ENCODE assay signal across 14 mouse cellular contexts in the genomic region with DNA sequence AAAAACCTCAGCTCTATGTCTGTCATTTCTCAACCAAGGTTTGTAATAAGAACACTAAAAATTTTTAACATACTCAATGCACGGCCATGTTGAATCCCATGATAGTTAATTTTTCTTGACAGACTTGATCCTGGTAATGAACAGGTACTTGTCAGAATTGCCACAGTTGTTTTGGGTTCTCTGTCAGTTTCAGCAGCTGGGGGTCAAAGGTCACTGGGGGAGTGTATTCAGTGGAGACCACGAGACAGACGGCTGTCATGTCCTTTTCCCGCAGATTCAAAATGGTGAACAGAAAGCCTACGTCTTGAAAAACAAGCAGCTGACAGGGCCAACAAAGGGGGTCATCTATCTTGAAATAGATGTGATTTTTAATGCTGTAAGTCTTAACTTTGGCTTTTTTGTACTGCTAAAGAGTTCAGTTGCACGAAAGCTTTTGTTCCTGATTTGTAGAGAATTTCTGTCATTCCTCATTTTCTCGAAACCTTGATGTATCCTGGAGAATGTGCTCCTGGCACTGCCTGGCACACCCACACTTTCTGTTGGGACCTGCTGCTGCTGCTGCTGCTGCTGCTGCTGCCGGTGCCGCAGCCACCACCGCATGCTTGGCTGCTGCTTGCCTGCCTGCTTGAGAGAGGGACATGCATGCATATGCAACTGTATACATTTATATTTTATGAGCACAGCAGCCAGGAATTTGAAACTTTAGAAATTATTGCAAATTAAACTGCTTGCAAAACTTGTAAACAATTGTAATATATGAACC.
DNase-seq lines count a peak whose midpoint lies in the region; ATAC-seq and TF ChIP-seq lines count a peak whose summit lies in the region.
"Had no signal": no experiment of that assay in that cellular context is flagged by ENCODE, and none has a peak within 500 bp of the region (broad histone marks: within the 10 kb centered on the region; RNA-seq: fewer than 3 reads in every experiment).

No protein-coding gene starts in this region.

- H3K4me2 ChIP-seq in forebrain, postnatal 0 days (ENCODE audit: low read depth), result no peak overlapping the region
- H3K4me2 ChIP-seq in forebrain, embryonic 13.5 days, result peak overlapping the region; percentile 4; the same call in 1 of the 2 replicates
- H3K4me2 ChIP-seq in hindbrain, postnatal 0 days (ENCODE audit: low read depth, low read length), result 0 out of 2 replicates have a peak overlapping the region, but pooled peaks have one; percentile 7
- no peak overlapping the region for H3K4me2 ChIP-seq in liver, postnatal 0 days (ENCODE audit: low read depth, low read length)
- H3K4me2 ChIP-seq: heart, embryonic 13.5 days; limb, embryonic 15.5 days; lung, embryonic 15.5 days had no signal

- no peak for TF ChIP-seq CTCF in forebrain, postnatal 0 days (IDR thresholded peaks at IDR 0.05; ENCODE audit: low read depth)
- no peak for TF ChIP-seq CTCF in hindbrain, postnatal 0 days (IDR thresholded peaks at IDR 0.05; ENCODE audit: low read depth)
- no peak for TF ChIP-seq CTCF in liver, postnatal 0 days (IDR thresholded peaks at IDR 0.05; ENCODE audit: low read depth)

- no peaks in the 10 kb centered on the region for H3K9me3 ChIP-seq in forebrain, embryonic 10.5 days
- no peaks in the 10 kb centered on the region for H3K9me3 ChIP-seq in forebrain, postnatal 0 days (ENCODE audit: low read length)
- no peaks in the 10 kb centered on the region for H3K9me3 ChIP-seq in forebrain, embryonic 13.5 days (replicated peaks)
- no peaks in the 10 kb centered on the region for H3K9me3 ChIP-seq in hindbrain, postnatal 0 days (ENCODE audit: low read length)
- no peaks in the 10 kb centered on the region for H3K9me3 ChIP-seq in liver, postnatal 0 days (ENCODE audit: low read length)
- H3K9me3 ChIP-seq: heart, embryonic 13.5 days; limb, embryonic 15.5 days; lung, embryonic 15.5 days had no signal

- H3K27me3 ChIP-seq in forebrain, embryonic 10.5 days (ENCODE audit: poor library complexity, severe bottlenecking), result peaks cover 13% of the 10 kb centered on the region; the same call in 1 of the 2 replicates
- H3K27me3 ChIP-seq in forebrain, postnatal 0 days (ENCODE audit: insufficient read depth, low read length), result no peaks in the 10 kb centered on the region
- peaks cover 7% of the 10 kb centered on the region; the same call in 1 of the 2 replicates for H3K27me3 ChIP-seq in forebrain, embryonic 13.5 days
- no peaks in the 10 kb centered on the region for H3K27me3 ChIP-seq in hindbrain, postnatal 0 days (ENCODE audit: insufficient read depth, low read length)
- no peaks in the 10 kb centered on the region for H3K27me3 ChIP-seq in liver, postnatal 0 days (ENCODE audit: insufficient read depth, low read length)
- H3K27me3 ChIP-seq: heart, embryonic 13.5 days; limb, embryonic 15.5 days; lung, embryonic 15.5 days had no signal

- ATAC-seq in forebrain, postnatal 0 days, result no peak
- peak; percentile 68; the same call in 1 of the 2 replicates for ATAC-seq in forebrain, embryonic 13.5 days
- ATAC-seq in hindbrain, postnatal 0 days, result no peak
- no peak for ATAC-seq in liver, postnatal 0 days

- H3K4me3 ChIP-seq in forebrain, embryonic 10.5 days, result no peak overlapping the region
- H3K4me3 ChIP-seq in forebrain, postnatal 0 days (ENCODE audit: low read depth, low read length), result no peak overlapping the region
- no peak overlapping the region for H3K4me3 ChIP-seq in forebrain, embryonic 13.5 days
- H3K4me3 ChIP-seq in hindbrain, postnatal 0 days (ENCODE audit: low read length), result no peak overlapping the region
- H3K4me3 ChIP-seq in liver, postnatal 0 days (ENCODE audit: low read depth, low read length), result no peak overlapping the region
- H3K4me3 ChIP-seq: heart, embryonic 13.5 days; limb, embryonic 15.5 days; lung, embryonic 15.5 days had no signal

- H3K4me1 ChIP-seq in forebrain, embryonic 10.5 days, result peaks cover 43% of the 10 kb centered on the region
- H3K4me1 ChIP-seq in forebrain, postnatal 0 days (ENCODE audit: insufficient read depth), result no peaks in the 10 kb centered on the region
- 0 out of 2 replicates have a peak, but pooled peaks cover 4% of the 10 kb centered on the region for H3K4me1 ChIP-seq in forebrain, embryonic 13.5 days
- H3K4me1 ChIP-seq in hindbrain, postnatal 0 days (ENCODE audit: insufficient read depth, low read length), result no peaks in the 10 kb centered on the region
- no peaks in the 10 kb centered on the region for H3K4me1 ChIP-seq in liver, postnatal 0 days (ENCODE audit: insufficient read depth)
- H3K4me1 ChIP-seq: heart, embryonic 13.5 days; limb, embryonic 15.5 days; lung, embryonic 15.5 days had no signal

- no peak for DNase-seq in forebrain, embryonic 10.5 days (ENCODE audit: extremely low spot score, low spot score)
- DNase-seq in forebrain, postnatal 0 days, result no peak
- peak; percentile 27 for DNase-seq in hindbrain, postnatal 0 days (ENCODE audit: low spot score)
- peak; percentile 44 for DNase-seq in retina, postnatal 1 day
- no peak for DNase-seq in layer of hippocampus, postnatal 25 days (ENCODE audit: extremely low spot score in 1 of 2, low spot score in 1 of 2)
- no peak for DNase-seq in kidney, postnatal 36 days
- DNase-seq in liver, postnatal 0 days, result no peak
- DNase-seq: adrenal gland, adult 8-10 months; gastrocnemius, postnatal 36 days; kidney, postnatal 10 days had no signal

- no peaks in the 10 kb centered on the region for H3K36me3 ChIP-seq in forebrain, embryonic 10.5 days (replicated peaks)
- H3K36me3 ChIP-seq in forebrain, postnatal 0 days (ENCODE audit: insufficient read depth), result no peaks in the 10 kb centered on the region
- no peaks in the 10 kb centered on the region for H3K36me3 ChIP-seq in forebrain, embryonic 13.5 days (ENCODE audit: poor library complexity, severe bottlenecking)
- no peaks in the 10 kb centered on the region for H3K36me3 ChIP-seq in hindbrain, postnatal 0 days (ENCODE audit: insufficient read depth, low read length)
- no peaks in the 10 kb centered on the region for H3K36me3 ChIP-seq in liver, postnatal 0 days (replicated peaks; ENCODE audit: insufficient read depth, low read length)
- H3K36me3 ChIP-seq: heart, embryonic 13.5 days; limb, embryonic 15.5 days; lung, embryonic 15.5 days had no signal

- no peak overlapping the region for H3K9ac ChIP-seq in forebrain, postnatal 0 days
- H3K9ac ChIP-seq in forebrain, embryonic 13.5 days, result no peak overlapping the region
- H3K9ac ChIP-seq in hindbrain, postnatal 0 days (replicated peaks; ENCODE audit: low read length), result no peak overlapping the region
- H3K9ac ChIP-seq in liver, postnatal 0 days (replicated peaks), result no peak overlapping the region
- H3K9ac ChIP-seq: heart, embryonic 13.5 days; limb, embryonic 15.5 days; lung, embryonic 15.5 days had no signal

- WGBS in forebrain, embryonic 10.5 days, result 45% methylated on average over 10 of the region's 10 CpGs
- WGBS in forebrain, postnatal 0 days, result 43% methylated on average over 10 of the region's 10 CpGs
- WGBS in forebrain, embryonic 13.5 days, result 29% methylated on average over 10 of the region's 10 CpGs
- WGBS in hindbrain, postnatal 0 days, result 30% methylated on average over 10 of the region's 10 CpGs
- WGBS in liver, postnatal 0 days (ENCODE audit: insufficient replicate concordance), result 75% methylated on average over 10 of the region's 10 CpGs

- peak overlapping the region; percentile 54 for H3K27ac ChIP-seq in forebrain, embryonic 10.5 days
- no peak overlapping the region for H3K27ac ChIP-seq in forebrain, postnatal 0 days (ENCODE audit: low read depth, low read length)
- H3K27ac ChIP-seq in forebrain, embryonic 13.5 days, result no peak overlapping the region; the same call in 1 of the 2 replicates
- H3K27ac ChIP-seq in hindbrain, postnatal 0 days, result no peak overlapping the region
- no peak overlapping the region for H3K27ac ChIP-seq in liver, postnatal 0 days (ENCODE audit: low read depth)
- H3K27ac ChIP-seq: heart, embryonic 13.5 days; limb, embryonic 15.5 days; lung, embryonic 15.5 days had no signal

- TF ChIP-seq EP300 in liver, postnatal 0 days (IDR thresholded peaks at IDR 0.05; ENCODE audit: low read depth), result no peak

Comparison
In these comparisons a context has a peak if more than half of its experiments do, and no peak if none do; other contexts are left out.
1. H3K4me2 ChIP-seq: peak in forebrain, embryonic 13.5 days (single experiment) and hindbrain, postnatal 0 days (single experiment); none in forebrain, postnatal 0 days (single experiment) and liver, postnatal 0 days (single experiment).
2. DNase-seq: peak in hindbrain, postnatal 0 days (single experiment) and retina, postnatal 1 day (single experiment); none in forebrain, embryonic 10.5 days (single experiment), forebrain, postnatal 0 days (single experiment), layer of hippocampus, postnatal 25 days (0 of 2), kidney, postnatal 36 days (0 of 2) and liver, postnatal 0 days (single experiment).